Mouse (Mus musculus) heart, postnatal 10 days (tissue): ENCODE measurements around the gene P4ha1. TPM values are rescaled to one million over a fixed set of nuclear protein-coding genes. Genes with fewer than 3 reads are reported as not detected.

ENCODE experiments used
- DNase-seq, 2 experiments: peaks; one replicate each; pipeline ENCODE4 v3.0.0; 2021
- intact Hi-C: fragments of 180-260 bp; cut with DNase I; formaldehyde crosslinking; loops from one replicate; pipeline ENCODE4 v1.15.1; 2025
- total RNA-seq, 2 experiments: library from RNA; stranded (reverse); gene quantifications; 2 replicates each; pipeline ENCODE4 v1.2.3; 2021

Gene P4ha1
- total RNA-seq, 2 experiments from 2014 or later, result 22.7 to 24.6 TPM

DNA sequence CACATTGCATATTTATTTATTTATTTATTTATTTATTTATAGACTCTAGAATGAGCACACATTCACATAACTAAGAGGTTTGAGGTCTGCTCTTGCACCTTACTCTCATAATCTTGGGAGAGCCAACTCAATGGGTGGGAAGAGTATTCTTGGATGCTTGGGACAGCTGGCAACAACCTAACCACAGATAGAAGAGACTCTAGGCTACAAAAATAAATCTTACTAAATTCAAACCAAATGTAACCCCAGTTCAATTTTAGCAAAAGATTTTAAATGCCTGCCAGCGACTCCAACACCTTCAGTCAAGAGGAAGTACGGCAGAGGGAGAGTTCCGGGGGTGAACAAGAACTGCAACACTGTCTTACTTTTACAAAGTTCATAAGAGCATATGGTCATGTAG, 2.0 kb upstream of the P4ha1 start:
- no peak for DNase-seq
- intact Hi-C loops, result no loop called here

DNA sequence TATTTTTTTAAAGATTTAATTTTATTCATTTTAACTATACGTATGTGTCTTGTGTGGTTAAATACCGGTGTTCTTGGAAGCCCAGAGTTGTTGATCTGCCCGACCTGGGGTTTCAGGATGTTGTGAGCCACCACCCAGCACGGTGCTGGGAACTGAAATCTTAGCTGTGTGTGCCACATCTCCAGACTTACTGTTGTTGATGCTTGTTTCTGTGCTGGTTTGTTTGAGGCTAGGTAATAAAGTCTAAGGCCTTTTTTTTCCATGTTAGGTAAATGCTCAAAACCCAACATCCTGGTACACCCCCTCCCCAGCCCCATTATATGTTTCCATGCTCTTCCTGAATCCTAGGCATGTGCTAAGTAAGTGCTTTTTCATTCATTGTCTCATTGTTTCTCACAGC, 825 bp upstream of the P4ha1 start:
- no peak for DNase-seq
- intact Hi-C loops, result no loop called here

DNA sequence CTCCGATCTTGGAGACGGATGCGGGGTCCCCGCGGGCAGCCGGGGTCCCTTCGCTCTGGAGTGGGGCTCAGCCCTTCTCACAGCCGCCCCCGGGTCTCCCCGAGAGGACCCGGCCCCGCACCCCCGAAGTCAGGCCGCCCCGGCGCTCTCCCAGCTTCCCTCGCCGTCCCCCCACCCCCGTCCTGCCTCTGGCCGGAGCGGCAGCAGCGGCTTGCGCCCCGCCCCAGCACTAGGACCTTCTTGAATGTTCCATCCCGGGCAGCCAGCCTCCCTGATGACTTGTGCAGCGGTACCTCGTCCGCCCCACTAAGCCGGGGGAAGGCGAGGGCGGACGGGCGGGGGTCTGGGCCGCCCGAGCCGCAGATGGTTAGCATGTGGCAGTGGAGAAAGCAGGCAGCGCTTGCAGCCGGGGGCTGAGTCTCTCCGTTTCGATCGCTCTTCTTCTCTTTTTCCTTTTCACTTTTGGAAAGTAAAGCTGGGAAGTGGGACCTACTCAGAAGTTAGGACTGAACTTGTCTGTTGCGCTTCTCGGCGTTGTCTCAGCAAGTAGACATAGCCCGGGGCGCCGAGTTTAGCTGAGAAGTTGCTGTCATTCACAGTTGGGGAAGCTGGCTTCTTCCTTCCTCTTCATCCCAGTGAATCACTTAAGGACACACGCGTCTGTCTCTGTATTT, 529 bp downstream of the P4ha1 start:
- intact Hi-C loops, result no loop called here
- DNase-seq, result peak in 1 of 2 experiments; percentile 88

DNA sequence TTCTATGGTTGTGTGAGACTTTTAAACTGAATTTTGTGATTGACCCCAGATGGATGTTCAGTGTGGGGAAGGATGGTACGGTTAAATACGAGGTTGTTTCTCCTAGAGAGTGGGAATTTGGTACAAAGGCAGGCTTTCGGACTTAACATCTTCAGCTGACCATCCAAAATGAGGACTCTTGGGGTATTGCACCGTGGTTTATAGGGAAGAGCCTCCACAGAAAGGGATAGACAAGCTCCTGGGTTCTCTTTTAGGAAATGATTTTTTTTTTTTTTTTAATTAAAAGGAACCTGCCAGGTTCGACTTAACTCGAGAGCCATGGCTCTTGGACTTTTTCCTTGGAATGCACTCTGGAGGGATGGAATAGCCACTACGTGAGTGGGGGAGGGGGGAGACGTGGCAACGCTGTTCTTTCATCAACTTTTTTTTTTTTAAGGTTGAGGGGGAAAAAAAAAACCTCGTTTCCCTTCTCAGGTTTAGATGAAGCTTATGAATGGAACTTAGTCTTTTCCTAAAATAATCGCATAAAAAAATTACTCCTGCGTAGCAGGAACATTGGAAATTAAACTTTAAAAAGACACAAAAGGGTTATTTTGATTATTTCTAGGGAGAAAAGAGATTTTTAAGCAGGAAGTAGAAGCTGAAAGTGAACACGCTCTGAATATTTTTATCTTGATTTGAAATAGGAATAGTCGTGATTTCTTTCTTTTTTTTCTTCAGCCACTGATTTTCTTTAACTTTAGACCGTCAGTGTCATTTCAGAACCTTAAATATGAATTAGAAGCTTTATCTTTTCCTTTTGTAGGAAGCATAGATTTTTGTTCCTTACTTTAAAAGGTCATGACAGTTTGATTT, 1.4 kb downstream of the P4ha1 start:
- intact Hi-C loops, result no loop called here
- DNase-seq, result peak; percentile 34 to 35

DNA sequence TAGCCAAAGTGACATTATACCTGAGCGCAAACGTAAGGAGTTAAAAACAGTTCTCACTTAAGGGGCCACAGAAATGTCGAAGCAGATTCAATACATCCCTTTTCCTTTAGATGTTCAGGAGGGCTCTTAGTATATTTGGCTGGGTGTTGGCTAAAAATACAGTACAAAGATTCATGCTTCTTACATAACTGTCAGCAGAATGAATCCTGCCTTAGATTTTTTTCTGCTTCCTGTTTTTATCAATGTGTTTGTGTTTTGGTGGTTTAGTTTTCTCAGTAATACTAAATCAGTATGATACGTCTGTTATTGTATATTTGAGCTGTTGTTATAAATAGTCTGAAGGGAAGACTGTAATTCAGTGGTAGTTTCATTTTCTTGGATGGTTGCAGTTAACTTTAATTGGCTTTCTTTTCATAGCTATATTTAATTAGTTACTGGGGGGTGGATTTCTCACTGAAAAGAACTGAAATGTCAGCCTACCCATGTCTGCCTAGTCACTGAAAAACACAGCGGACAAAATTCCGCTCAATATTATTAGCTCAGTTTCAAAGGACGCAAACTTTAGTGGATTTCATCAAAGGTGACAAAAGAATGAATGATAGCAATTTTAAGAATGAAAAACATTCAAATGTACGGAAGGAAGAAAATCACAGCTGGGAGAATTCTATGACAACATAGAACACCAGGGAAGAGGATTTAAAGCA, 3.7 kb downstream of the P4ha1 start:
- intact Hi-C loops, result no loop called here
- no peak for DNase-seq

DNA sequence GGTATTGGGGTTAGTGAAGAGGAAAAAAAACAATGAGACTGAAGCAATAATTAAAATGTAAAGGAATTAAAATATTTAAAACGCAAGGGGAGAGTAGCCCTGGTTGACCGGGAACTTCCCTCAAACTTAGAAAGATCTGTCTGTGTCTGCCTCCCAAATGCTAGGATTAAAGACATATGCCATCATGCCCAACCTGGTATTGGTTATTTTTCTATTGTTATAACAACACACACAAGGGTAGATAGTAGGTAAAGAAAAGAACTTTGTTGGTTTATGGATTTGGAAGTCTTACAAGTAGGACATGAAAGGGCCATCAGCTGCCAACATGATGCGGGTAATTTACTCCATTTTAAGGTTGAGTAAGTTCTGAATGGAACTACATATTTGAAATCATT, 4.2 kb downstream of the P4ha1 start:
- intact Hi-C loops, result no loop called here
- no peak for DNase-seq

DNA sequence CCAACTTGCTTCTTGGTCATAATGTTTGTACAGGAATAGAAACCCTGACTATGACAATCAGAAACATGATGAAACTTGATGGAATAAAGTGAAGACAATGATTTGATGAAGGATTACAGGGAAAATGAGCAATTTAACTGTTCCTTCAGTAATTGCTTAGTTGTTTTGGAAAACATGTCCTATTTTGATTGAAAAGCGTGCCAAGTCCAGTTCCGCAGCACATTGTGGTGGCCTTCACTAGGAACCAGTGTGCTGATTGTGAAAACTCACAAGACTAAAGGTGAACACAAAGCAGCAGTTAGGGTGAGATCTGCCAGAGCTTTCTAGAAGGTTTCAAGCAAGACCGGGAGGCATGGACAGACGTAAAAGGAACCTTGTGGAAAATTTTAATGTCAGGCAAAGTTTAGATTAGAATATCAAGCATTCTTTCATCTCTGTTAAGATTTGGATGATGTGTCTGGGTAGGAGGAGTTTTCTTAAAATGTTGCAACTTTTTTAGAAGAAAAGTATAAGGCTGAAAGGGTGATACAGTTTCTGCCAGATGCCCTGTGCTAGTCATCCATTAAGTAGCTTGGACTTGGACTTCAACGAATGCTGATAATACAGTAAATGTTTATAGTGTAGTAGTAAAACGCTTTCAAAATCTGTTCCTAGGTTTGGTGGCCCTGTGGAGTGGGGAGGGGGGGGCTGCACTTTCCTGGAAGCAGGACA, 8.6 kb downstream of the P4ha1 start:
- no peak for DNase-seq
- intact Hi-C loops, result no loop called here

DNA sequence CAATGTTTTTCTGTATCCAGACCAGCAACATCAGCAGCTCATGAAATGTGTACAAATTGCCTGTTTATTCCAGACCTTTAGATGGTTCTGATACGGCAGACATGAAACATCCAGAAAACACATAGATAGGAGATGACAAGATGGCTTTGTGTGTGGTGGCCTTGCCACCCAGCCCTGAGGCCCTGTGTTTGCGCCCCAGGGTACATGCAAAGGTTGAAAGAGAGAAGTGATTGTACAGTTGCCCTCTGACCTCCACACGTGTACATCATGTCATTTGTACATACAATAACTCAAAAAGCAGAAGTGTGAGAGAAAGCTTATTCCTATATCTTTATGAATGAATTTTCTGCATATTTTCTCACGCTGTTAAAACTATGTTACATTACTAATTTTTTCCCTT, 10.3 kb downstream of the P4ha1 start:
- intact Hi-C loops, result no loop called here
- DNase-seq, result no peak

DNA sequence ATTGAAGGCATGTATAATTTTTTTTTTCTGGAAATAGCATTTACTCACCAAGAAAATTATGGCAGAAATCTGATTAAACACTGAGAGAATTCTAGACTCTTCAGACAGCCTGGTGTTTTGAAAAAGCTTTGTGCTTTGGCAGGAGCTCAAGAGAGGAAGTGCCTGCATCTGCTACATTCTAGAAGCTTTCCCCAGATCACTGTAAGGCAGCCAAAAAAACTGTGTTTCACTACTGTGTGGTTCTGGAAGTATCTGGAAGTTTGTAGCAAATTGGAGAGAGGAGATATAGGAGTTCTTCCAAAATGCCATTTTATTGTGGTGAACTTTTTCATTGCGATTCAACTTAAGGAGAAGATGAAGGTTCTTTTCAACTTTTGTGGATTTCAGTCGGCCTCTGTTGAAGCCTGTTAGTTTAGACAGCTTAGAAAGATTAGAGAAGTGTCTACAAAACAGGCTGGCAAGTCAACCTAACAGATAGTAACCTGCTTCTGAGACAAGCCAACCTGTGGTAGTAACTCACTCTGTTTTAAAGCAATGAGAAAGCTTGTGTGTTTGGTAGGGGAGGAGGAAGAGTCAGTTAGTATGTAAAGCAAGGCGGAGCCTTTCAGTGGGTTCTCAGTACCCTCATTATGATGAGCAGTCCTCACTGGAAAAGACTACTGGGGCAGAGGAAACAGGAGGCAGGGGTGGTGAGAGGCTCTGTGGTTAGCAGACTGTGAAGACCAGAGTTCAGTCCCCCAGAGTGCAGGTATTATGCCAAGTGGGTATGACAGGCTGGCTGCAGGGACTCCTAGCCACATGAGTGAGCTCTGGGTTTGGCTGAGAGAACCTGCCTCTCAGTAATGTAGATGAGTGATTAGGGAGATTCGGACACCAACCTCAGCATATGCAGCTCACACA, 12.1 kb downstream of the P4ha1 start:
- peak; percentile 72 to 76 for DNase-seq
- intact Hi-C loops, result no loop called here

DNA sequence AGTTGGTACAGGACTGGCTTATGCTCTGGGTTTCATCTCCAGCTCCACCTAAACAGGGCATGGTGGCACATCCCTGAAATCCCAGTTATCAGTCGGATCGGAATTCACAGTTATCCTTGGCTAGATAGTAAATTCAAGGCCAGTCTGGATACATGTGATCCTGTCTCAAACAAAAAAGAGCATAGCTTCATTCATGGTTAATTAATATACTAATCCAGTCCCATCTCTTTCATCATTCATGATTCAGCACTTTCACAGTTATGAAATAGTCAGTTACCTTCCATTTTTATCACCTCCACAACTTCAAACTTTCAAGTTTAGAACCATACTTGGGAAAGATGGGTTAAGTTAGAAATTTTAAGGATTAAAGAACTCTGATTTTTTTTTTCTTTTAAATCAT, 13.0 kb downstream of the P4ha1 start:
- intact Hi-C loops, result no loop called here
- DNase-seq, result no peak

DNA sequence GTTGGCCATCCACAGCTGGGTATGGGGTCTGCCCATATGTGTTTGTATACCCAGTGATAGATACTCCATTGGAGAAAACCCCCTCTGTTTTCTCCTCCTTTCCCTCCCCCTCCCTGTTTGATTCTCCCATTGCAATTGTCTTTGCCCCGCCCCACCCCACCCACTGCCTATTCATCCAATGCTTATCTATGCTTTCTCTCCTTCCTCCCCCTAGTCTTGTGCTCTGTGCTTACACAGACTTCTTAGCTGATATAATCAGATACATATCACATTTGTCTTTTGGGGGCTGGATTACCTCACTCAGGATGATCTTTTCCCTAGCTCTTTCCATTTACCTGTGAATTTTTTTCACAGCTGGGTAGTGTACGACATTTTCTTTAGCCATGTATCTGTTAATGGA, 23.5 kb downstream of the P4ha1 start:
- DNase-seq, result no peak
- intact Hi-C loops, result no loop called here

DNA sequence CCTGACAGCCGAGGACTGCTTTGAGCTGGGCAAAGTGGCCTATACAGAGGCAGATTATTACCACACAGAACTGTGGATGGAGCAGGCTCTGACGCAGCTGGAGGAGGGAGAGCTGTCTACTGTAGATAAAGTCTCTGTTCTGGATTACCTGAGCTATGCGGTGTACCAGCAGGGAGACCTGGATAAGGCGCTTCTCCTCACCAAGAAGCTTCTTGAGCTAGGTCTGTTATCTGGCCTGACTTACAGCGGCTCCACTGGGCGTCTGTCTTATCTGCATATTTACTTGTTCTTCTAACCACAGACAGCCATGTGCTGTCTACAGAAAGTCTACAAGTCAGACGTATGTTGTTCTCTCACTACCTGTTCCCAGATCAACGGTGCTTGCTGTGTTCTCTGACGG, 25.1 kb downstream of the P4ha1 start:
- DNase-seq, result no peak
- intact Hi-C loops, result no loop called here

DNA sequence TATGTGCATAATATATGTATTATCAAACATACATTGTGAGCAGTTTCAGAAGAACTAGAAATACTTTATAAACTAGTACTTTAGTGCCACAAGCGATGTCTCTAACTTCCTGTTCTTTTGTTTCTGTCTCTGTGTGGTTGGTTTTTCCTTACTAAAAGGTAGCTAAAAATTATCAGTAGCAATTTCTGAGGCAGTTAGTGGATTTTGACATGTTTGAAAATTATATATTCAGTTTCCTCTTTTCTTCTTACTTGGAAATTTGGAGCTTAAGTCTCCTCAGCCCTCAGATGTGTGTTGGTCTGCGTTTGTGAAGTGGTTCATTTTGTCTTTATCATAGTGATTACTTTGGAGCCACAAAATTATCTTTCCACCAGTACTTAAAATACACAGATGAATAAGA, 26.4 kb downstream of the P4ha1 start:
- DNase-seq, result no peak
- intact Hi-C loops, result no loop called here

DNA sequence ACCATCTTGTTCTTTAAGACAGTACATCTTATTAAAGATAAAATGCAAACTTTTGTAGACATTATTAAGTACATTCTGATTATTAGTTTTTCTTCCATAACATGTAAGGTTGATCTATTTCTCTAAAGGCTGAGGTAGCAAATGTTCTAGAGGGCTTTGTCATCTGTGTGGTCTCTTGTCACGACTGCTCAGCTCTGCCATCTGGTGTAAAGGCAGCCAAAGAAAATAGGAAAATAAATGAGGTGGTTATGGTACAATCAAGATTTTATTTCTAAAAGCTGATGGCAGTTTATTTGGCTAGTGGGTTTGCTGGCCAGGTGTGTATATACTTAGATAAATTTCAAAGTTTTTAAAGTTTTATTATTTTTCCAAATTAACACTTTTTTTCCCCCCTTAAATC, 30.0 kb downstream of the P4ha1 start:
- no peak for DNase-seq
- intact Hi-C loops, result no loop called here

DNA sequence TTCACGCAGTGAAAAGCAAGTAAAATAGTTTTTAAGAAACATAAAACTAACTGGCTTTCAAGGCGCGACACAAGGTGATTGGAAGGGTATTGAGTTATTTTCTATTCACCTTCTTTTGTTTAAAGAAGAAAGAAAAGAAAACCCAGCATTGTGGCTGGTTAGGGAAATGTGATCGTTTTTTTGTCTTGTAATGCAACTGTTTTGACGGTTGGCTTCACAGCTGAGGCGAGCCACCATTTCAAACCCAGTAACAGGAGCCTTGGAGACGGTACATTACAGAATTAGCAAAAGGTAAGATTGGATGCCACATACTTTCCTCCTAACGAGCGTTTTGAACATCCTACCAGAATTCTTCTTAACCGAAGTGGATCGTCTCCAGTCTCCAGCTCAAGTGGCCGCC, 31.0 kb downstream of the P4ha1 start:
- DNase-seq, result no peak
- intact Hi-C loops, result no loop called here

DNA sequence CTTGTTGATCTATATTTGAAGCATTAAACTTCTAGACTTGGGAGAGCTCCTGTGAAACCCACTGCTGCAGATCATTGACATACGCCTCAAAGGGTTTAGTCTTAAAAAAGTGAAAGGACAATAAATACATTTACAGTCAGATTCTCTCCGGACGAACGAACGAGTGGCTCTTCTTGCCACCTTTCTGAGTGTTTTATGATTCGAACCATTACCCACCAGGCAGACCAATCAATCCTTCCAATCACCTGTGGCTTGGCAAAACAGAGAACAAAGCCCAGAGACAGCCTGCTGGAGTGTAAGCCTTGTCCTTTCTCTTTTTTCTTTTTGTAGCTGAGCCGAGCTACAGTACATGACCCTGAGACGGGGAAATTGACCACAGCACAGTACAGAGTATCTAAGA, 31.9 kb downstream of the P4ha1 start:
- intact Hi-C loops, result loop anchor here (5.0 kb wide), 2 partner anchors 188 to 248 kb away; no protein-coding TSS in a partner anchor
- no peak for DNase-seq

DNA sequence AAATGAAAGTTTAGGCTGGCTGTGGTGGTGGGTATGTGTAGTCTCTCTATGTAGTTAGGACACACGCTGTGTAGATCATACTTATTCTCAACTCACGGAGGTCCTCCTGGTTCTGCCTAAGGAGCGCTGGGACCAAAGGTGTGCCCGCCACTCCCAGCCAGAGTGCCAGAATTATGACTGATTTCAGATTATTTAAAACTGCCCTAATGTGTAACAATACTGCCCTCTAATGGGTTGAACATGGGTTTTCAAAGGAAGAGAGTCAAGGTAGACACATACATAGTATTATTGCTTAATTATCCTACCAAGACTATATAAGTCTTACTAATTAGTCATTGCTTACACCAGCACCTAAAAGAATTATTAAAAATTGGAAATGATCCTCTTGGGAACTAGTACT, 35.6 kb downstream of the P4ha1 start:
- intact Hi-C loops, result loop anchor here (1.0 to 5.0 kb wide), 4 partner anchors 50 to 251 kb away; no protein-coding TSS in a partner anchor
- peak in 1 of 2 experiments; percentile 22 for DNase-seq

DNA sequence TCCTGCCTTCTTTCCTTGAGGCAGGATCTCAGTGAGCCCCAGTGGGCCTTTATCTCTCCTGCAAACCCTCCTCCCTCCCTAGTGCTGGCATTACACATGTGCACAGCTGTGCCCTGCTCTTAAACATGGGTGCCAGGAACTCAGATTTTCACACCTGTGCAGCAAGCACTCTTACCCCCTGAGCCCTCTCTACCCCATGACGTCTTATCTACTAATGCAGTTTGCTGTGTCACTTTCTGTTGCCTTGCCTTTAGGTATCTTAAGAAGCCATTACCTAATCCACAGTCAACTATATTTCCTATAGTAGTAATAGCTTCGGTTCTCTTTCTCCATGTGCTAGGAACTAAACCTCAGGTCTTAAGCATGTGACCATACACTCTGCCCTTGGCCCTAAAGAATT, 40.1 kb downstream of the P4ha1 start:
- intact Hi-C loops, result no loop called here

DNA sequence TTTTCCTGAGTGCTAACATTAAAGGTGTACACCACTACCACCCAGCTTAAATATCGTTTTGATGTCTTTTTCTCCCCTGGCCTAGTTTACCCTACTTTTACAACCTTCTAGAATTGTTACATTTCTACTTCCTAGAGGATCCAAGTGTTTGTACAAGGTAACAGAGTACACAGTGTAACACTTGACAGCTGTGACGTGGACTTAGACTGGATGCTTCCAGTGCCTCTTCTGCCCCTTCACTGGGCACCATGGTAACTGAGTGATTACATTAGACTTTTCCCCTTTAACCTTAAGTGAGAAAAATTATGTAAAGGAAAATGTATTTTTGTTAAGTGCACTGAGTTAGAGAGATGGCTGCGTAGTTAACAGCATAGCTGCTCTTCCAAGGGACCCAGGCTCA, 41.5 kb downstream of the P4ha1 start:
- no peak for DNase-seq
- intact Hi-C loops, result no loop called here

More for the DNA sequence above, 40.1 kb downstream of the P4ha1 start:
- no peak for DNase-seq
